Mouse (Mus musculus) T-helper 1 cell (primary cell): ENCODE results near the gene Arpc1a.

Source experiments
- in situ Hi-C: fragments of 300-600 bp; cut with MboI, MseI; formaldehyde crosslinking; loops from one replicate; pipeline ENCODE4 v1.15.1; 2025; ENCODE audit warnings: high pct_unique_total_duplicates

Gene Arpc1a

GRCm38 (mm10) chr5:145139571-145140519 is 56.2 kb downstream of the Arpc1a start, which contains the start of the genes Pdap1 and Bud31:
Gene Pdap1, minus strand, starts transcription at chr5:145140238.
Gene Bud31, plus strand, starts transcription at chr5:145140362.
- in situ Hi-C loops, result no loop called here

GRCm38 (mm10) chr5:145140611-145141010 is 57.0 kb downstream of the Arpc1a start:
- in situ Hi-C loops, result no loop called here

GRCm38 (mm10) chr5:145147748-145148147 is 64.1 kb downstream of the Arpc1a start:
- in situ Hi-C loops, result no loop called here

- in situ Hi-C loops, result no loop called here
These were observed 65.7 kb downstream of the Arpc1a start for GRCm38 (mm10) chr5:145149294-145149693.

- in situ Hi-C loops, result no loop called here
These were observed 69.1 kb downstream of the Arpc1a start for GRCm38 (mm10) chr5:145152690-145153089.
